Mouse (Mus musculus) kidney, adult 2 months (tissue): ENCODE results near the gene Snd1.

Experiments
- CTCF ChIP-seq: fragments of 200-500 bp; conservative IDR thresholded peaks from 2 replicates; pipeline ENCODE4 v1.5.1; 2011; ENCODE audit warnings: low read depth, mild to moderate bottlenecking, control low read depth, low read length, moderate library complexity, mixed read lengths; ENCODE audit not compliant: insufficient read depth, insufficient read length
- POLR2A ChIP-seq: fragments of 200-500 bp; IDR thresholded peaks from one replicate; pipeline ENCODE4 v1.6.1; 2011; ENCODE audit warnings: low read depth, low read length, control low read depth

GRCm38 (mm10) chr6:28902573-28902972 lies 427.6 kb downstream of the Snd1 start:
- TF ChIP-seq CTCF (no peak), POLR2A (no peak)
